Mouse (Mus musculus) CD4-positive naive resting alpha-beta T cell, adult 57 days (primary cell): ENCODE data around the gene Smarcd2. TPM values are rescaled to one million over a fixed set of nuclear protein-coding genes. Genes with fewer than 3 reads are reported as not detected.

Experiments used
- total RNA-seq: library from RNA; stranded (reverse); gene quantifications from one replicate; pipeline ENCODE4 v1.2.4, GENCODE M21; 2023

Smarcd2 gene
- total RNA-seq, result 108 TPM

GRCm38 (mm10) chr11:106272644-106273310, at the start of gene Smarcd2:
TSS of gene Smarcd2 (minus strand) at chr11:106272972.

GRCm38 (mm10) chr11:106314333-106314812, 41.6 kb upstream of the Smarcd2 start, which contains the start of gene Cd79b:
TSS of gene Cd79b (minus strand) at chr11:106314762.

GRCm38 (mm10) chr11:106301765-106302164, 29.0 kb upstream of the Smarcd2 start, which contains the start of gene Gh:
TSS of gene Gh (minus strand) at chr11:106301865.

GRCm38 (mm10) chr11:106276454-106276853, 3.7 kb upstream of the Smarcd2 start, which contains the start of gene Tcam1:
TSS of gene Tcam1 (plus strand) at chr11:106276672.

GRCm38 (mm10) chr11:106255685-106256451, 16.9 kb downstream of the Smarcd2 start, which contains the start of the genes Ftsj3 and Psmc5:
TSS of gene Ftsj3 (minus strand) at chr11:106256079.
TSS of gene Psmc5 (plus strand) at chr11:106256154.

GRCm38 (mm10) chr11:106216730-106217490, 55.9 kb downstream of the Smarcd2 start, which contains the start of gene Ddx42:
TSS of gene Ddx42 (plus strand) at chr11:106216926.

GRCm38 (mm10) chr11:106215927-106216729, 56.6 kb downstream of the Smarcd2 start, which contains the start of gene Ccdc47:
TSS of gene Ccdc47 (minus strand) at chr11:106216344.

Other genes starting within 250 kb of the Smarcd2 start
- 64.9 TPM for gene Dcaf7, start 236.1 kb downstream of the Smarcd2 start, total RNA-seq
- 8.3 TPM for gene Taco1, start 206.9 kb downstream of the Smarcd2 start, total RNA-seq
- gene Map3k3, start 188.4 kb downstream of the Smarcd2 start, total RNA-seq, result 174 TPM
- gene Gm10840, start 112.1 kb downstream of the Smarcd2 start, total RNA-seq, result 12.1 TPM
- gene Limd2, start 112.1 kb downstream of the Smarcd2 start, total RNA-seq, result 840 TPM
- gene Strada, start 70.8 kb downstream of the Smarcd2 start, total RNA-seq, result 27.2 TPM
- gene Ccdc47, start 56.6 kb downstream of the Smarcd2 start, total RNA-seq, result 38.1 TPM
- 80.4 TPM for gene Ddx42, start 56.0 kb downstream of the Smarcd2 start, total RNA-seq
- gene Ftsj3, start 16.9 kb downstream of the Smarcd2 start, total RNA-seq, result 69.6 TPM
- gene Psmc5, start 16.8 kb downstream of the Smarcd2 start, total RNA-seq, result 46.4 TPM
- not detected for gene Tcam1, start 3.7 kb upstream of the Smarcd2 start, total RNA-seq
- gene Gh, start 28.9 kb upstream of the Smarcd2 start, total RNA-seq, result 0.95 TPM
- gene Cd79b, start 41.8 kb upstream of the Smarcd2 start, total RNA-seq, result 49.8 TPM
- 1.2 TPM for gene Scn4a, start 80.3 kb upstream of the Smarcd2 start, total RNA-seq
- not detected for gene Prr29, start 92.5 kb upstream of the Smarcd2 start, total RNA-seq
- gene Icam2, start 115.1 kb upstream of the Smarcd2 start, total RNA-seq, result 68.0 TPM
- gene Ern1, start 214.9 kb upstream of the Smarcd2 start, total RNA-seq, result 14.8 TPM